Mouse (Mus musculus): ENCODE measurements around the gene Gadd45b.
A peak's percentile ranks its signal among the peaks of the same experiment; 100 is the strongest.

The Gadd45b gene

GRCm38 (mm10) chr10:80935241-80935640 lies 5.4 kb downstream of the Gadd45b start:
- no peak for DNase-seq (ENCODE audit: low spot score)

DNA sequence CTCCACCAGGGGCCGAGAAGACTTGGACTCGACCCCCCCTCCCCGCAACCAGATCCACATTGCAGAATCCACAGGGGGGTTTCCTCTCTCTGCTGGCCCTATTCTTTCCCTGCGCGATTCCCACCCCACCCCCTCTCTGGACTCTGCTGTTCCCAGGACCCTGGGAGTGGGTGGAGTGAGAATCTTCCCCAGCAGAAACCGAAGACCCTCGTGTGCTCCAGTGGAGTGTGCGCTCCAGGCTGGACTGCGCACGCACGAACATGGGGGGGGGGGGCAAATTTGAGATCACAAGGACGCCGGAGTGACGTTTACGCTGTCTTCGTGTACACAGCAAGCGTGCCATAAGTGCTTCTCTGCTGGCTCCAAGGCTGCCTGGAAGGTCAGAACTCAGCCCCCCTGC lies 5.8 kb downstream of the Gadd45b start:
- no peak for DNase-seq (ENCODE audit: low spot score)

DNA sequence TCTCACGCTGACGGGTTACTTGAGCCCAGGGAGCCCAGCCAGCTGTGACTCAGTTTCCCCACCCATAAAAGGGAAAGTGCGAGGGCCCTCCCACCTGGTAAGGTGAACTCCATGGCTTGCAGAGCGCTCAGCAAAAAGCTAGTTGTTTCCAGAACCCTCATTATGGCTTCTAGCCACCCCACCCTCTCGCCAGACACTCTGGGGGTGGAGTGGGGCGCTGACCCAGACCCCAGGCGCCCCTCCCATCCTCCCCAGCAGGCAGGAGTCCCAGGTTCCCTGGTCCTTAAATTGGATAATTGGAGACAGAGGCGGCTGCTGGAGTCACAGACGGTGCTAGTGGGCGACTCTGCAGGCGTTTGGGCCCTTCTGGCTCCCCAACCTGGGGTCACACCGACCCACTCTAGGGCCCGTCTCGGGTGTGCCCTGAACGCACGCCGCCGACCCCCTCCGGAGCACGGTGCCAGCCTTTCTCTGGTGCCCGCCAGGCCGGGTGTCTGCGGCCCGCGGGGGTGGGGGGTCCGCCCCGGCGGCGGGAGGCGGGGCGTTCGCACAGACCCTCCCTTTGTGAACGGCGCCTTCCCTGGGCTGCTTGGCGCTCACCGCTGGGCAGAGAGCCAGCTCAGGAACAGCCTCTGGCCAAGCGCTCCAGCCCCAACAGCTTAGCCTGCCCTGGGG lies 6.4 kb downstream of the Gadd45b start:
- peak; percentile 78 for DNase-seq (ENCODE audit: low spot score)

GRCm38 (mm10) chr10:80936810-80937164 lies 6.9 kb downstream of the Gadd45b start:
- DNase-seq (ENCODE audit: low spot score), result no peak

DNA sequence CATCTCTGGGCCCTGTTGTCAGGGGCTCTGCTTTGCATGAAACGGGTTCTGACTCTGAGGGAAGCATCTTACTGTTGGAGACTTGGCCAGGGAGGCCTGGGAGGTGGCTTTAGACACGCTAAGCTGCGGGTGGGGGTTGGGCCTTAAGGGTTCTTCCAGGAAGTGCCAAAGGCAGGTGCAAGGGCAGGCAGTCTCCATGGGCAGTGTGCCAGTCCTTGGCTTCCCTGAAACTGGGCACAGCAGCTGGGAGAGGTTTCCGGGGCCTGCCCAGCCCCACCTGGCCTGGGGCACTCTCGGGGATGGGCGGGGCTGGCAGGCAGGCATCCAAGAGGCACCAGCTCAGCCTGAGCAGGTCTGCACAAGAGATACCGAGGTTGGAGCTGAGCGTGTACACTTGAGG lies 7.8 kb downstream of the Gadd45b start:
- peak; percentile 94 for DNase-seq (ENCODE audit: low spot score)

DNA sequence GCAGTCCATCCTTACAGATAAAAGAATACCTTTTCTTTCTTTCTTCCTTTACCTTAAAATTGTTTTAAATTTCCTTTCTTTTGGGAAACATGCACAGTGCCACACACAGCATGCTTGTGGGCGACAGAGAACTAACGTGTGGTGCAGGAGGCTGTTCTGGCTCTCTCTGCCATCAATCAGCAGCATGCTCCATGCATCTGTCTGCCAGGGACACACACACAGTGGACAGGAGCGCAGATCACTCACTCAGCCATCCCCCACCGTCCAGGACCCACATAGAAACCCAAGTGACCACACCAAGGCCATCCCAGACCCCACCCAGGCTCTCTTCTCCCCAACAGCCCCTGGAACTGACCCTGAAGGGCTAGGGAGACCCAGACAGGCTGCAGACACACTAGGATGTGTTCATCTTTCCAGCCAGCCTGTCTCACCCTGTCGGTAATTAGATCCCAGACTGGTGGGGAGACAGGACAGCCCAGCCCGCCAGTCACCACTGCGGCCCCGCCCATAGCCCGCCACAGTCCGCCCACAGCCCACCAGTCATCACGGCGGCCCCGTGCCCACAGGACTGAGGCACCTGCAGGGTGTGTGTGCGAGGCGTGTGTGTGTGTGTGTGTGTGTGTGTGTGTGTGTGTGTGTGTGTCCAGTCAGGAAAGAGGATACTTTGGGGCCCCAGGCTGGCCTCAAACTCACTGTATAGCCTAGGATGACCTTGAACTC lies 9.1 kb downstream of the Gadd45b start:
- DNase-seq (ENCODE audit: low spot score), result no peak

DNA sequence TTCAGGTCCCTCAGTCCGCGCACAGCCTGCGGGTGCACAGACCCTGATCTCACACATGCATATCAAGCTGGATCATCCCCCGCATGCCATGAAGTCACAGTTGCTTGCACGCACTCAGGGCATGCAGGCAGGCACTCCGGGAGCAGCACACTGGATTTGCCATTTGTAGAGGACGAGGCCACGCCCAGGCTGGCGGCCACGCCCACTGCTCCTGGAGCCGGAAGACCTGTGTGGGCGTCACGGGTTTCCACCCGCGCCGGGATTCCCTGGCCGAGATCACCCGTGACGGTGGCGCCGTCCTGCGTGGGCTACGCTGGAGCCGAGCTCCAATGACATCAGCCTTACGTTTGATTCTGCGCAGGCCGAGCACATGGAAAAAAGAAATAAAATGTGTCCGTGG lies 9.8 kb downstream of the Gadd45b start:
- peak; percentile 89 for DNase-seq (ENCODE audit: low spot score)

- DNase-seq (ENCODE audit: low spot score), result peak; percentile 57
Observed at GRCm38 (mm10) chr10:80940320-80940987, 10.6 kb downstream of the Gadd45b start.

- no peak for DNase-seq (ENCODE audit: low spot score)
Observed at GRCm38 (mm10) chr10:80940988-80941347, 11.1 kb downstream of the Gadd45b start.

GRCm38 (mm10) chr10:80942919-80943318 lies 13.0 kb downstream of the Gadd45b start:
- DNase-seq (ENCODE audit: low spot score), result no peak

GRCm38 (mm10) chr10:80943701-80944100 lies 13.8 kb downstream of the Gadd45b start:
- DNase-seq (ENCODE audit: low spot score), result no peak

- no peak for DNase-seq (ENCODE audit: low spot score)
Observed at GRCm38 (mm10) chr10:80944231-80944630, 14.4 kb downstream of the Gadd45b start.

- no peak for DNase-seq (ENCODE audit: low spot score)
Observed at GRCm38 (mm10) chr10:80946684-80947437, 17.0 kb downstream of the Gadd45b start.

DNA sequence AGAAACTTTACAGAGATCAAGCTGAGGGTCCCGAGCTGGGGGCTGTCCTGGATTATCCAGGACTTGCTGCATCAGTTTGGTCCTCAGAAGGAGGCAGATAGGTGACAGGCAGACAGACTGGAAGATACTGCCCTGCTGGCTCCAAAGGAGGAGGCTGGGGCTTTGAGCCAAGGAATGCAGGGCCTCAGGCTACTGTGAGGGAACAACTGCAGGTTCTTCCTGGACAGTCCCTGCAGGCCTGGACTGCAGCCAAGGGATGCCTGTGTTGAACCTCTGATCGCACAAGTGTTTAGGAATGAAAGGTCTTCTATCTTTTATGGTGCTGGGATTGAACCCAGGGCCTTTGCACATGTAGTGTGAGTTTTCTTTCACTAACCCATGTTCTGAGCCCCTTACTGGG lies 17.9 kb downstream of the Gadd45b start:
- DNase-seq (ENCODE audit: low spot score), result peak; percentile 76

- DNase-seq (ENCODE audit: low spot score), result no peak
Observed at GRCm38 (mm10) chr10:80948570-80948969, 18.7 kb downstream of the Gadd45b start.

GRCm38 (mm10) chr10:80949081-80949480 lies 19.2 kb downstream of the Gadd45b start:
- DNase-seq (ENCODE audit: low spot score), result no peak

- DNase-seq (ENCODE audit: low spot score), result no peak
Observed at GRCm38 (mm10) chr10:80950314-80950713, 20.4 kb downstream of the Gadd45b start.

- DNase-seq (ENCODE audit: low spot score), result no peak
Observed at GRCm38 (mm10) chr10:80951761-80952390, 22.0 kb downstream of the Gadd45b start.

- DNase-seq (ENCODE audit: low spot score), result no peak
Observed at GRCm38 (mm10) chr10:80952449-80952848, 22.6 kb downstream of the Gadd45b start.

- DNase-seq (ENCODE audit: low spot score), result no peak
Observed at GRCm38 (mm10) chr10:80954415-80954814, 24.5 kb downstream of the Gadd45b start.

DNA sequence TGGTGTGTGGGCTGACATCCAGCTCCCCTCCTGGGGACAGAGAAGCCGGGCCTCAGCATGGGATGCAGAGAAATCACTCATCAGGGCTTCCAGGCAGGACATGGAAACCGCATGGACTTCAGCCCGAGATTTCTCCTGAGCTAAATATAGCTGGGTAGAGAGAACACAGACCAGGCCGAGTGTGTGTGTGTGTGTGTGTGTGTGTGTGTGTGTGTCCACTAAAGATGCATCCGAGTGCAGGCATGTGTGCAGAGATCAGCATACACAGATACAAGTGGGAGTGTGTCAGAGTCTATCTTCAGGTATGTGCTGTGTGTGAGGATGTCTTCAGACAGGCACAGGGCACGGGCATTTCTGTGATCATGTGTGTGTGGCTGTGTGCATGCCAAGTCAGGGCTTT lies 25.0 kb downstream of the Gadd45b start:
- DNase-seq (ENCODE audit: low spot score), result no peak

DNA sequence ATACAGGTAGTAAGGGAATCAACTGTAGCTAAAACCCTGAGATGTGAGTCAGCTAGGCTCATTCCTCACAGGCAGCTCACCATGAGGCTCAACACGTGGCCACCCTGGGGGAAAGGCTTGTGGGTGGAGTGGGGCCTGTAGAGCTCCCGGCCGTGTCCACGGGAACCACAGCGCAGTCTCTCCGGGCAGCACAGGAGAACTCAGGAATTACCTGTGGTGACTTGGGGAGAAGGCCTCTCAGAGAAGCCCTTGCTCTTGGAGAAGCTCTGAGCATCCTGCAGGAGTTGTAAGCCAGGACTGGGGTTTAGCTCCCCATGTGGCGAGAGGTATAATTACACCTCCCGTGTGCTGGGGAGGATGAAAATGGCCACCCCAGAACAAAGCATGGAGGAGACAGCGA lies 25.7 kb downstream of the Gadd45b start:
- DNase-seq (ENCODE audit: low spot score), result peak; percentile 68
